In the genomic region with DNA sequence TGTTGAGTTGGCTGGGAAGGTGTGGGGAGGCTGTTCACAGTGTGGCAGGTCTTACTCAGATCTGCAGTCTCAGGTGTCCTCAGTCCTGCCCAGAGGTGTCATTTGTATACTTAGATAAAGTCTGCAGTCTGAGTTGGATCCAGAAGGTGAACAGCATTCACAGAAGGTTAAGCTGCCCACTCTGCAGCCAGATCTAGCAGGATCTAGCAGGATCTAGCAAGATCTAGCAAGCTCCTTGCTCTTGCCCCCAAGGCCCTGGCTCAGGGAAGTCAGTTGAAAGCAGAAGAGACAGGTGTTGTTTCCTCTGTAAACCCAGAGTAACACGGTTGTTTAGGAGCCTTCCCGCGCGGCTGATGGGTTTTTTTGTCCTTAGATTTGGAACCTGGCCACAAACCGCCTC, we compare ENCODE assay signal across 16 mouse cellular contexts. TPM values are rescaled to one million over a fixed set of nuclear protein-coding genes. Genes with fewer than 3 reads are reported as not detected.
"Had no signal": no experiment of that assay in that cellular context is flagged by ENCODE, and none has a peak within 500 bp of the region (broad histone marks: within the 10 kb centered on the region; RNA-seq: fewer than 3 reads in every experiment).

No protein-coding gene starts in this region.

- ATAC-seq: hindbrain, postnatal 0 days; liver, embryonic 12.5 days had no signal

- H3K9me3 ChIP-seq: liver, embryonic 12.5 days; neural tube, embryonic 12.5 days had no signal

- H3K9ac ChIP-seq: liver, embryonic 12.5 days; lung, embryonic 14.5 days; neural tube, embryonic 12.5 days had no signal

- H3K4me2 ChIP-seq: liver, embryonic 12.5 days; lung, embryonic 14.5 days; neural tube, embryonic 12.5 days had no signal

- H3K27me3 ChIP-seq: liver, embryonic 12.5 days; neural tube, embryonic 12.5 days had no signal

- H3K4me1 ChIP-seq: liver, embryonic 12.5 days; midbrain, embryonic 10.5 days; neural tube, embryonic 12.5 days had no signal

- DNase-seq: layer of hippocampus, adult 9-11 months; layer of hippocampus, postnatal 36 days; lung, embryonic 14.5 days; lung, postnatal 10 days; lung, postnatal 4 days; midbrain, embryonic 14.5 days; spleen, adult 18-20 months; thymus, adult 18-20 months; thymus, postnatal 25 days had no signal

- H3K27ac ChIP-seq: hindbrain, postnatal 0 days; kidney, postnatal 0 days; liver, embryonic 12.5 days; midbrain, embryonic 10.5 days; neural tube, embryonic 12.5 days had no signal

- H3K4me3 ChIP-seq: liver, embryonic 12.5 days; midbrain, embryonic 10.5 days; neural tube, embryonic 12.5 days had no signal

RNA-seq across cellular contexts. Expression of gene Dnah10, which starts 11.1 kb away (rescaled TPM):
- total RNA-seq: monocyte, adult 5-6 weeks; neutrophil, adult 5-6 weeks had no signal
